Mouse (Mus musculus) ES-Bruce4 (cell line): ENCODE data around the gene Cxcl3.

Experiments used
- CTCF ChIP-seq: IDR thresholded peaks from one replicate; pipeline ENCODE4 v1.8.1; 2011; ENCODE audit warnings: low read depth, low read length
- POLR2A ChIP-seq: IDR thresholded peaks from one replicate; pipeline ENCODE4 v1.8.1; 2011; ENCODE audit warnings: low read length; ENCODE audit not compliant: insufficient read depth

DNA sequence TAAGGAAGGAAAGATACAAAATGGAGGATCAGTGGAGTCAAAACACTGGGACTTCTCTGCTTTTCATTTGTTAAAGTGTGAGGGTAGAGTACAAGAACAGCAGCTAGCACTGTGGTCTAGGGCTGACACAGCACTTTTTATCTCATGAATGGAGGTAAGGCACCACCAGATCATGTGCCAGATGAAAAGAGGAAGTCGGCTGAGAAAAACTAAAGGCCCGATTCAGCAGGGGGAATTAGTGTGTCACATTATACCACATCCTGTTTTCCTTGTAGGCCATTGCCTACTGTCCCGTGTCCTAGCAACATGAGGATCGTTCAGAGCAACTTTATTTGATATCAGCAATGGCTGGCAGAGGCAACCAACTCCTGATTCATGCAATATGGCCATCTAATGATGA, 43.9 kb upstream of the Cxcl3 start:
- TF ChIP-seq POLR2A, result no peak
- TF ChIP-seq CTCF, result no peak
